ENCODE assay signal across 14 mouse cellular contexts in the genomic region with DNA sequence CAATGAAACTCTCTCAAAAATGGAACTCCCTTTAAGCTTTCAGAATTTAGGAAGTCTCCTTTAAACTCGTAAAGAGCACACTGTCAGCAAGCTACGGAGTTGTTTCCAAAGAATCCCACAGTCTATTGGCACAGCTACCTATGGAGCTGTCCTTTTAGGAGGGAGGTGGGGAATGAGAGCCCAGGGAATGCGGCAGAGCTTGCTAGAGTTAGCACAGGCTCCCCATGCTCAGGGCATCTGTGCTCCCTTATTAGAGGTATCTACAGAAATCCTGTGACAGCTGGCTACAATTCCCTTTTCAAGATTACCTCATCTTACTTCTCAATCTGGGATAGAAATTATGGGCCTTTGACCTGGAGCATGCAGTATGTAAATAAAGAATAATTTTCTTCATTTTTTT. TPM values are rescaled to one million over a fixed set of nuclear protein-coding genes. Genes with fewer than 3 reads are reported as not detected.
"Had no signal": no experiment of that assay in that cellular context is flagged by ENCODE, and none has a peak within 500 bp of the region (broad histone marks: within the 10 kb centered on the region; RNA-seq: fewer than 3 reads in every experiment).

No protein-coding gene starts in this region.

- DNase-seq: kidney, postnatal 14 days; lung, embryonic 14.5 days; lung, postnatal 10 days; lung, postnatal 4 days; midbrain, embryonic 14.5 days; retina, postnatal 1 day; right cerebral cortex, postnatal 14 days; thymus, postnatal 4 days had no signal

- ATAC-seq: liver, embryonic 12.5 days had no signal

RNA-seq across cellular contexts. Expression of gene Gm8773, which starts 36.9 kb away (rescaled TPM):
- total RNA-seq: layer of hippocampus, adult 8-10 months; layer of hippocampus, postnatal 25 days; left cerebral cortex, adult 8-10 months; megakaryocyte, adult 5-6 weeks had no signal

RNA-seq across cellular contexts. Expression of gene Cfap69, which starts 53.5 kb away (rescaled TPM):
- total RNA-seq: megakaryocyte, adult 5-6 weeks; neutrophil, adult 5-6 weeks had no signal
